Mouse (Mus musculus): Measurements from ENCODE around the gene Tle6. TPM values are rescaled to one million over a fixed set of nuclear protein-coding genes. Genes with fewer than 3 reads are reported as not detected.

Gene Tle6
- polyA plus RNA-seq, 1 experiment from 2014 or later, result 30.4 TPM

GRCm38 (mm10) chr10:81619976-81620375, 19.1 kb upstream of the Tle6 start:
- H3K9me3 ChIP-seq, result no peaks in the 10 kb centered on the region
- no peak overlapping the region for H3K4me3 ChIP-seq
- no peak for ATAC-seq (ENCODE audit: extremely low read depth, insufficient number of reproducible peaks, low FRiP score, low TSS enrichment)
- no peak overlapping the region for H3K27ac ChIP-seq (replicated peaks)
- no peak overlapping the region for H3K9ac ChIP-seq
- H3K4me2 ChIP-seq, result no peak overlapping the region
- no peaks in the 10 kb centered on the region for H3K27me3 ChIP-seq (replicated peaks)
- peaks cover 42% of the 10 kb centered on the region for H3K36me3 ChIP-seq
- no peaks in the 10 kb centered on the region for H3K4me1 ChIP-seq
- 72% methylated on average over 5 of the region's 5 CpGs for WGBS

- no peaks in the 10 kb centered on the region for H3K36me3 ChIP-seq
- no peak overlapping the region for H3K4me3 ChIP-seq
- ATAC-seq (ENCODE audit: extremely low read depth, insufficient number of reproducible peaks, low FRiP score, low TSS enrichment), result no peak
- no peaks in the 10 kb centered on the region for H3K27me3 ChIP-seq (replicated peaks)
- H3K27ac ChIP-seq (replicated peaks), result no peak overlapping the region
- H3K9me3 ChIP-seq, result peaks cover 10% of the 10 kb centered on the region; the same call in 1 of the 2 replicates
- H3K4me1 ChIP-seq, result no peaks in the 10 kb centered on the region
- WGBS, result 69% methylated on average over 6 of the region's 6 CpGs
- no peak overlapping the region for H3K9ac ChIP-seq
- no peak overlapping the region for H3K4me2 ChIP-seq
Observed at GRCm38 (mm10) chr10:81615486-81615885, 14.6 kb upstream of the Tle6 start.

- no peak overlapping the region for H3K9ac ChIP-seq
- WGBS, result 58% methylated on average over 3 of the region's 3 CpGs
Observed at GRCm38 (mm10) chr10:81612779-81613178, 11.9 kb upstream of the Tle6 start.

GRCm38 (mm10) chr10:81608308-81608707, 7.4 kb upstream of the Tle6 start:
- Histone ChIP-seq H3K9ac (no peak overlapping the region), H3K4me2 (no peak overlapping the region), H3K4me3 (no peak overlapping the region), H3K27ac (replicated peaks) (no peak overlapping the region), H3K27me3 (replicated peaks) (0 out of 2 replicates have a peak, but pooled peaks cover 3% of the 10 kb centered on the region), H3K9me3 (peaks cover 10% of the 10 kb centered on the region; the same call in 1 of the 2 replicates), H3K4me1 (peaks cover 14% of the 10 kb centered on the region), H3K36me3 (peaks cover 16% of the 10 kb centered on the region)
- WGBS, result 89% methylated on average over 1 of the region's 1 CpGs
- no peak for ATAC-seq (ENCODE audit: extremely low read depth, insufficient number of reproducible peaks, low FRiP score, low TSS enrichment)

More at GRCm38 (mm10) chr10:81612779-81613178, 11.9 kb upstream of the Tle6 start:
- no peak overlapping the region for H3K4me3 ChIP-seq
- H3K36me3 ChIP-seq, result peaks cover 16% of the 10 kb centered on the region
- no peaks in the 10 kb centered on the region for H3K4me1 ChIP-seq
- H3K4me2 ChIP-seq, result no peak overlapping the region
- no peak overlapping the region for H3K27ac ChIP-seq (replicated peaks)
- H3K9me3 ChIP-seq, result peaks cover 10% of the 10 kb centered on the region; the same call in 1 of the 2 replicates
- ATAC-seq (ENCODE audit: extremely low read depth, insufficient number of reproducible peaks, low FRiP score, low TSS enrichment), result no peak
- H3K27me3 ChIP-seq (replicated peaks), result 0 out of 2 replicates have a peak, but pooled peaks cover 3% of the 10 kb centered on the region

- Histone ChIP-seq H3K27ac (replicated peaks) (peak within 1 kb of the TSS; percentile 97), H3K27me3 (replicated peaks) (0 out of 2 replicates have a peak, but pooled peaks cover 3% of the 10 kb centered on the region), H3K4me3 (peak within 1 kb of the TSS; percentile 58), H3K4me1 (peaks cover 33% of the 10 kb centered on the region), H3K36me3 (peaks cover 16% of the 10 kb centered on the region), H3K9me3 (peaks cover 5% of the 10 kb centered on the region; the same call in 1 of the 2 replicates), H3K9ac (peak within 1 kb of the TSS; percentile 79), H3K4me2 (peak within 1 kb of the TSS; percentile 72)
- WGBS, result under 1% methylated on average over 39 of the region's 39 CpGs
- peak; percentile 79 for ATAC-seq (ENCODE audit: extremely low read depth, insufficient number of reproducible peaks, low FRiP score, low TSS enrichment)
Observed at GRCm38 (mm10) chr10:81605974-81606751, 5.3 kb upstream of the Tle6 start, which contains the start of gene BC025920. BC025920 (plus strand) TSS chr10:81606270.

GRCm38 (mm10) chr10:81605666-81605973, 4.7 kb upstream of the Tle6 start:
- Histone ChIP-seq H3K4me2 (peak overlapping the region; percentile 72), H3K27ac (replicated peaks) (peak overlapping the region; percentile 97), H3K27me3 (replicated peaks) (0 out of 2 replicates have a peak, but pooled peaks cover 3% of the 10 kb centered on the region), H3K9me3 (no peaks in the 10 kb centered on the region), H3K4me1 (peaks cover 36% of the 10 kb centered on the region), H3K36me3 (peaks cover 16% of the 10 kb centered on the region), H3K9ac (peak overlapping the region; percentile 79), H3K4me3 (peak overlapping the region; percentile 58)
- no peak for ATAC-seq (ENCODE audit: extremely low read depth, insufficient number of reproducible peaks, low FRiP score, low TSS enrichment)
- 2% methylated on average over 14 of the region's 14 CpGs for WGBS

- Histone ChIP-seq H3K4me2 (peak overlapping the region; percentile 72), H3K27ac (replicated peaks) (peak overlapping the region; percentile 97), H3K4me1 (peaks cover 41% of the 10 kb centered on the region), H3K27me3 (replicated peaks) (0 out of 2 replicates have a peak, but pooled peaks cover 3% of the 10 kb centered on the region), H3K9ac (peak overlapping the region; percentile 79), H3K4me3 (peak overlapping the region; percentile 58), H3K36me3 (peaks cover 16% of the 10 kb centered on the region), H3K9me3 (no peaks in the 10 kb centered on the region)
- ATAC-seq (ENCODE audit: extremely low read depth, insufficient number of reproducible peaks, low FRiP score, low TSS enrichment), result no peak
- WGBS, result 18% methylated on average over 29 of the region's 29 CpGs
Observed at GRCm38 (mm10) chr10:81604968-81605665, 4.2 kb upstream of the Tle6 start.

GRCm38 (mm10) chr10:81604019-81604967, 3.4 kb upstream of the Tle6 start:
- 75% methylated on average over 12 of the region's 12 CpGs for WGBS
- H3K36me3 ChIP-seq, result peaks cover 13% of the 10 kb centered on the region
- H3K4me2 ChIP-seq, result peak overlapping the region; percentile 72
- H3K27me3 ChIP-seq (replicated peaks), result 0 out of 2 replicates have a peak, but pooled peaks cover 3% of the 10 kb centered on the region
- H3K4me3 ChIP-seq, result peak overlapping the region; percentile 58
- peaks cover 49% of the 10 kb centered on the region for H3K4me1 ChIP-seq
- H3K9ac ChIP-seq, result peak overlapping the region; percentile 79
- no peaks in the 10 kb centered on the region for H3K9me3 ChIP-seq
- H3K27ac ChIP-seq (replicated peaks), result 0 out of 2 replicates have a peak overlapping the region, but pooled peaks have one; percentile 97
- ATAC-seq (ENCODE audit: extremely low read depth, insufficient number of reproducible peaks, low FRiP score, low TSS enrichment), result no peak

GRCm38 (mm10) chr10:81602741-81603151, 1.9 kb upstream of the Tle6 start:
- Histone ChIP-seq H3K27ac (replicated peaks) (no peak overlapping the region), H3K4me2 (0 out of 2 replicates have a peak overlapping the region, but pooled peaks have one; percentile 18), H3K4me1 (peaks cover 57% of the 10 kb centered on the region), H3K9me3 (no peaks in the 10 kb centered on the region), H3K4me3 (no peak overlapping the region), H3K36me3 (no peaks in the 10 kb centered on the region; the same call in 1 of the 2 replicates), H3K27me3 (replicated peaks) (no peaks in the 10 kb centered on the region), H3K9ac (no peak overlapping the region; the same call in 1 of the 2 replicates)
- 24% methylated on average over 4 of the region's 4 CpGs for WGBS
- ATAC-seq (ENCODE audit: extremely low read depth, insufficient number of reproducible peaks, low FRiP score, low TSS enrichment), result no peak

GRCm38 (mm10) chr10:81601396-81601905, 578 bp upstream of the Tle6 start:
- H3K27me3 ChIP-seq (replicated peaks), result no peaks in the 10 kb centered on the region
- peaks cover 65% of the 10 kb centered on the region for H3K4me1 ChIP-seq
- peak overlapping the region; percentile 71 for H3K9ac ChIP-seq
- H3K4me2 ChIP-seq, result peak overlapping the region; percentile 69
- peak overlapping the region; percentile 44 for H3K4me3 ChIP-seq
- peak overlapping the region; percentile 53 for H3K27ac ChIP-seq (replicated peaks)
- WGBS, result 23% methylated on average over 7 of the region's 7 CpGs
- no peaks in the 10 kb centered on the region for H3K36me3 ChIP-seq
- no peaks in the 10 kb centered on the region for H3K9me3 ChIP-seq
- ATAC-seq (ENCODE audit: extremely low read depth, insufficient number of reproducible peaks, low FRiP score, low TSS enrichment), result no peak

All from heart, embryonic 13.5 days (tissue).